Mouse (Mus musculus) erythroid progenitor cell, adult 5-6 weeks (primary cell): Measurements from ENCODE around the gene Cnot9. TPM values are rescaled to one million over a fixed set of nuclear protein-coding genes. Genes with fewer than 3 reads are reported as not detected.
"Not testable (repeated sequence)": the region's sequence is repeated elsewhere in the genome, so short reads cannot be mapped to it uniquely, and the experiment has no call there.

ENCODE experiments used
- ATAC-seq: replicated peaks from 2 replicates; pipeline ENCODE4 v1.8.0; 2016; ENCODE audit warnings: moderate number of reproducible peaks, mild to moderate bottlenecking, moderate TSS enrichment, inconsistent platforms; ENCODE audit not compliant: poor library complexity, low FRiP score, severe bottlenecking
- total RNA-seq, 2 experiments: library from RNA; stranded (forward) in 1 of 2; stranded (reverse) in 1 of 2; fragments of 150-400 nt in 1 of 2; fragments of 186-747, 209-891 nt in 1 of 2; gene quantifications; 2 replicates each; pipeline versions ENCODE4 v1.2.3 to v1.2.4; 2015 to 2017; ENCODE audit warnings: low replicate concordance in 2 of 2

The Cnot9 gene
- total RNA-seq (2015; ENCODE audit: low replicate concordance) (28.5 and 39.6 TPM in 2 replicates), total RNA-seq (2017; ENCODE audit: low replicate concordance) (19.6 and 43.3 TPM in 2 replicates)

DNA sequence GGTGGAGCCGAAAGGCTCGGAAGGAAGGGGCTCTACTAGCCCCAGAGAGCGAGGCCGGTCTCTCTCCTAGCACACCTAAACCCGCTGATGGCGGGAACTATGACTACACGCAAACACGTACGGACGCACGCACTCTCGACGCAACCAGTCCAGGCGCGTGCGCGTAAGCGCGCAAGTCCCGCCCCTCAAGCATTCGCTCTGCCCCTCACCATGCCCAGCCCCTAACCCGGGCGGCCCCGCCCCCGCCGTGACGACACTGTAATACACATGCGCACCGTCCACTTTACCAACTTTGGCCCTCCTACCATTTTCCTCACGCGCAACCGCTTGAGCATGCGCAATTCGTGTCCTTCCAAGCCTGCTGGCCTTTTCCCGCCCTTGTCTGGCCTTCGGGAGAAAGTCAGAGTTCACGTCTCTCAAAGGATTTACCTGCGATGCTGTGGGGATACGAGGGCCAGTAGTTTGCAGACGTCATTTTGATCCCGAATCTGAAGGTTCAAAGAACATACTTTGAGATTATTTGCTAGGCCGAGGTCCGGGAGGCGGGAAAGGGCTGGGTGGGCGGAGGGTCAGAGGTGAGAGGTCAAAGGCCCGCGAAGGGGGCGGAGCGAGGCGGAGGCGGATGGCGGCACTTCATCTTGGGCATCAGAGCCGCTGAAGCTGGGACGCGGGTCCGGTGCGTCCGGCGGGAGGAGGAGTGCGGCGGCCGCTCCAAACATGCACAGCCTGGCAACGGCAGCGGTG is at the start of gene Cnot9:
Gene Cnot9, plus strand, starts transcription at position 338 of the 744 bp plus-strand sequence.
- peak; percentile 91 for ATAC-seq

DNA sequence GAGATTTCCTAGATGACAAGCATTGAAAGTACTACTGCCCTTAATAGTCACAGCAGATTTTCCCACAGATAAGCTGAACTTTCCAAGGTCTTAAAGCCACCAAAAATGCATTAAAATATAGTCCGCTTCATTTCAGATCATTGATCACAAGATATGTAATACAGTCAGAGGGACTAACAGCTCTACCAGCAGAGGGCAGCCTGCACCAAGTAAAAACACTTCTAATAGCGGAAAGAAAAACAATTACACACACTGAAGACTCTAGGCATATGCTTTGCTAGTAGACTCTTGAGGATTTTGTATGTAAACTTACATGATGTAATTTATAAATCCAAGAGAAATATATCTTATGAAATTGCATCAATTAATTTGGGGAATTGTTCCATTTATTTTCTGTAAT is 45.6 kb upstream of the Cnot9 start:
- ATAC-seq: no peak

DNA sequence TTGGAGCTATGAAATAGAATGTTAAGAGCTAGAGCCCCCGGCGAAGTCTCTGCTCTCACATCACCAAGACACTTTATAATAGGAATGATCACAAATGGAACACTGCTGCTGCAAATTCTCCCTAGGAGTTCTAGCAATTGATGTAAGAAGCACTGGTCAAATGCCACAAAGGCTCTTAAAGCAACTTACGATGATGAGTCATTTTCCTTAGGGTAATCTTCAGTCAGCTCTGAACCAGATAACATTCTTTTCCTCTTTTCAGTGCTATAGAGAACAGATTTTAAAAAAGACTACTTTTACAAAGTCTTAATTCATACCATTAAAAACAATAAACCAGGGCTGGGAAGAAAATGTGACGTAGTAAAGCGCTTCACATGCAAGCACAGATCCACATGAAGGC is 20.1 kb upstream of the Cnot9 start:
- ATAC-seq: no peak

DNA sequence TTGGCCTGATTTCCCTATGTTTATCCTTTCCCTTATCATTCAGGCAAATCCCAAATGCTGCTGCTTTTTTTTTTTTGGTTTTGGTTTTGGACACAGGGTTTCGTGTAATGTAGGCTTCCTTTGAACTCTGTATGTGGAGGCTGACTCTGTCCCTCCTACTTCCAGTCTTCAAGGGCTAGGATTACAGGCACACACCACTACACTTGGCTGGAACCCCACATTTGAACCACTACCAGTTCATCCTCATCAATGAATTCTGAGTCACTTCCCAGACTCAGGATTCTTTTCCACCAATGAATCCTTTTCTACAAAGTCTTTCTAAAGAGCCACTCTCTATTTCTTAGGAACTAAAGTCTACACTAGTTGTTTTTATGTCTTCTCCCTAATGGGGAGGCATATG is 4.8 kb upstream of the Cnot9 start:
- no peak for ATAC-seq

DNA sequence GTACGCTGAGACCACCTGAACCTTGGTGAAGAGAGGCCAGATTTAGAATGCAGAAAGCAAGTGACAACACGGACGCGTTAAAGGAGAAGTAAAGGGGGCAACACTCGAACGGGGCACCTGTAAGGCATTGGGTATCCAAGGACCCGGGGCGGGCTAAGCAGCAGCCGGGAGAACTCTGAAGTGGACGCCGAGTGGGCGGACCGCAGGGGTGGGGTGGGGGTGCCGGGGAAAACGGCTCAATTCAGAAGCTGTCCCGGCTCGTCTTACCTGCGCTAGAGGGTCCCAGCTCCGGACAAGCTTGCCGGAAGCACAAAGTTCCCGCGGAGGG is 501 bp upstream of the Cnot9 start:
- ATAC-seq: peak; percentile 36

DNA sequence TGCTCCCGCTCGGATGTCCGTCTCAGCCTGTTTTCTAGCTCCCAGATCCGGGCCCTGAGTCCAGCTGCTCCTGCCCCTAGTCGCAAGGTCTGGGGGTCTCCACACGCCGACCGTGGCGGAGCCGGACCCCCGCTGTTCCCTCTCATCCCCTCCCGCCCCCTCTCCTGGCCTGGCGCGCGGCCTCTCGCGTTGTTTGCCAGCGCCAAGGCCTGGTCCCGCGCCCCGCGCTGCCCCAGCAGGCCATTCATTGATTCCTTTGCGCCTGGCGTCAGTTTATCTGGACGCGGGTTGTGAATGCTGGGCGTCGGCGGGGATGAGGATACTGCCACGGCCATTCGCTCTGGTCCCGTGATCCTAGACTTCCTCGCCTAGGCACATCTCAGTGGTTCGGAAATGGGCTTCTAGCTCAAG is 618 bp downstream of the Cnot9 start:
- peak; percentile 68 for ATAC-seq

DNA sequence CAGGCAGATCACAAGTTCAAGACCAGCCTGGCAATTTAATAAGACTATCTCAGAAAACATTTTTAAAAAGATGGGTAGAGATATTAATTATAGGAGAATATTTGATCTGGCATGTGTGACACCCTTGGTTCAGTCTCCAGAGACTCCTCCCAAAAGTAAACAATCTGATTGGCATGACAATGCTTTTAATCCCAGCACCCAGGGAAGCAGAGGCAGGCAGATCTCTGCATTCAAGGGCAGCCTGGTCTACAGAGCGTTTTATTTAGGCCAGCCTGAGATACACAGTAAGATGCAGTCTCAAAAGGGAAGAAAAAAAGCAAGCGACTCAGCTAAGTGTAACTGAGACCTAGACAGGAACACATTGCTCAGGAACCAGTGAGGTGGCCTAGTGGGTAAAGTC is 1.9 kb downstream of the Cnot9 start:
- ATAC-seq: no peak

DNA sequence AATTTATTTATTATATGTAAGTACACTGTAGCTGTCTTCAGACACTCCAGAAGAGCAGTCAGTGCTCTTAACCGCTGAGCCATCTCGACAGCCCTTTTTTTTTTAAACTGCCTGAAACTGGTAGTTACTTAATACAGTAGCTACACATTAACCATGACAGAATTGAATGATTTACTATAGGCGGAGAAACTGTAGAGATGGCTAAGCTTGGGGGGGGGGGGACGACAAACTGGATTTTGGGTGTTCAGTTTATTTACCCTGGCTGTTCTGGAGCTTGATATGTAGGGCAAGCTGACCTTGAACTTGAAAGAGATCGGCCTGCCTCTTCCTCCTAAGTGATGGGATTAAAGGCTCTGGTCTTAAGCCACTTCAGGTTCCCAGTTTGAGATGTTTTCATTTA is 5.4 kb downstream of the Cnot9 start:
- no peak for ATAC-seq

DNA sequence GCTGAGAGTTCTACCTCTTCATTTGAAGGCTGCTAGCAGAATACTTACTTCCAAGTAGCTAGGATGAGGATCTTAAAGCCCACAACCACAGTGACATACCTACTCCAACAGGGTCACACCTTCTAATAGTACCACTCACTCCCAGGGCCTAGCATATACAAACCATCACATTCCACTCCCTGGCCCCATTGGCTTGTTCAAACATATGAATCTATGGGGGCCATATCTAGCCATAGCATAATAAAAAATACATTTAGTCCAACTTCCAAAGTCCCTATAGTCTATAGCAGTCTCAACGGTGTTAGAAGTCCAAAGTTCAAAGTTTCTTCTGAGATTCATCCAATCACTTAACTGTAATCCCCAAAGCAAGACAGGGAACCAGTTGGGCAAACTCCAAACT is 7.1 kb downstream of the Cnot9 start:
- not testable (repeated sequence) for ATAC-seq

DNA sequence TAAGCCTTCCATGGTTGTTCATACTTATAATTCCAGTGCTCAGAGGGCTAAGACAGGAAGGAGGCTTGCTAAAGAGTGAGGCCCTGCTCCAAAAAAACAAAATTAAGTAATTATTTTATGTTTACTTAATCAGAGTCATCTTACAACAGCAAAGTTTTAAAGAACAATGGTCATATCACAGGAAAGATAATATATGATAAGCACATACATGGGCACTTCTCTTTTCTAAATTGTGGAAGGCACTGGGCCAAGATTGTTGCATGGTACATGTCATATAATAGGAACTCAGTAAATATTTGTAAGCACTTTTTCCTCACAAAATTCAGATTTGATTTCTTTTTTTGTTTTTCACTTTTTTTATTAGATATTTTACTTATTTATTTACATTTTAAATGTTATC is 14.0 kb downstream of the Cnot9 start:
- ATAC-seq: no peak

DNA sequence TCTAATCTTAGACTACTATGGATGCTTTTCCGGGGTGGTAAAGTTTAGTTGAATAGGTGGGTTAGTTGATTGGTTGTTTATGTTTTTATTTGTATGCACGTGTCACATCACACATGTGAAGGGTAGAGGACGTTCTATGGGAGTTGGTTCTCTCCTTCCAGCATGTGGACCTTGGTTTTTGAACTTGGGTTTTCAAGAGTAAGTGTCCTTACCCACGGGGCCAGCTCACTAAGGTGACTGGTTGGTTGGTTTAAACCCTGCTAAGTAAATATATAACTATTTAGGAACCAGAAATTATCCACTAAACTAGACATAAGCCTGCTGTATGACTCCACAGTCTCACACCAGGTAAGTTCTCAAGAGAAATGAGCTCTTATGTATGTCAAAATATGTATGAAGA is 18.9 kb downstream of the Cnot9 start:
- ATAC-seq: no peak

DNA sequence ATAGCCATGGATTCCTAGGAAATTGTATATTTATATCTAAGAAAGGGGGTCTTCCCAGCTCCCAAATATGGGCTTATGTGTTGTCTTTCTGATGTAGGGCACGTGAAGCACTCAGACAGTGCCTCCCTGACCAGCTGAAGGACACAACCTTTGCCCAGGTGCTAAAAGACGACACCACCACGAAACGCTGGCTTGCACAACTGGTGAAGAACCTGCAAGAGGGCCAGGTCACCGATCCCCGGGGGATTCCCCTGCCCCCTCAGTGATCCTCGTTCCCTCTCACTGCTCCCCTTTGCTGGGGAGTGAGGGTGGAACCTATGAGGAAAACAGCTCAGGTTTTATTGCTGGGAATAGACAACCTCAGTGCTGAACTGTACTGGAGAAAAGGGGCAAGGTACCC is 22.7 kb downstream of the Cnot9 start:
- no peak for ATAC-seq

DNA sequence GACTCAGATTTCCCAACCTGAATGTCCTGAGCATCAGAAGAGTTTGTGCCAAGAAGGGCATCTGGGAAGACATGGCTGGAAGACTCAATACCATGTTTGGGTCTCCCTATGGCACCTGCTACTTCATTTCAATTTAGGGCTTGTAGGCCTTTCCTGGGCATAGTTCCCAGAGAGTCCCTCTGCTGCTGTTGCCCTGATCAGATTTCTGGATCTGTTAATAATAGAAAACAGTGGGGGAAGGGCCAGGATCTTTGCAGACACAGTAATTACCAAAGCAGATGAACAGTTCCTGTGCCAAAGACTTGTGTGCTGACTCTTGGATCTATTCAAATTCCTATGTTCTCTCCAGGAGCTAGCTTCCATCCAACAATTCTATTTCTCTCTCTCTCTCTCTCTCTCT is 32.8 kb downstream of the Cnot9 start:
- no peak for ATAC-seq

DNA sequence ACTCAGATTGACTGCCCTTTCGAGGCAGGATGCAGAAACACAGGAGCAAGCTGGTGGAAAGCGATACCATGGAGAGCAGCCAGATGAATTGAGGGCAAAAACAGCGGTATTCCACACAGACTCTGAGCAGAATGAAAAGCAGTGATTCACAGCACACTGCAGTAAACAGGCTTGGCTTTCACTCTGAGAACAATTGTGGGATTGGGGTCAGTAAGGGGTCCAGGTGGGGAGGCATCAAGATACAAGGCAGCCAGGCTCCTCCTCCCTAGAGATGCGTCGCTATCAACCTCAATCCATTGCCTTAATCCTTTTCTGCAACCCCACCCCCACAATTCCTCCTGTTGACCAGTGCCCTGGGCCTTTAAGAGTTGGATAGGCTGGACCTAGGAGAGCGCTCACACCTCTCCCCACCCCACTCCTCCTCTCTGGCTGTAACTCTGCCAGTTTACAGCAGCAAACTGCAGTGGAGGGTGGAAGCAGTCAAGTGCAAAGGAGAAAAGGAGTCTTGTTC is 36.6 kb downstream of the Cnot9 start, which contains the start of gene Plcd4:
Gene Plcd4, plus strand, starts transcription at position 438 of the 511 bp plus-strand sequence.
- no peak for ATAC-seq

DNA sequence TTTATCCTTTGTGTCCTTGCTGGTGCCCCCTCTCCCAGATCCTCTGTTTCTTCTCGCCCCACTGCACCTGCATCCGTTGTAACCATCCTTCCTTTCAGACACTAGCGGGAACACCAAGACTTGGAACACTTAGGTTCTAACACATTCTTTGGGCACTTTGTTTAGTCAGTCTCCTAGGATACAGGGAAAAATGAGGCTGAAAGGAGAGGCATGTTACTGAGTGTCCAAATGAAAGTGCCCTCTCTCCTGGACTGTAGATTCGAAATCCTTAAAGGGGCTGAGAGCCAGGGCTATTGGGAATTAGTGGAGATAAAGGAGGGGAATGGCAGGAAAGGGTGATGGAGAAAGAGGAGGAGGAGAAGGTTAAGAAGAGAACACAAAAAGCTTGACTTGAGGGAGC is 38.3 kb downstream of the Cnot9 start, which contains the start of gene Usp37:
Gene Usp37, minus strand, starts transcription at position 101 of the 400 bp plus-strand sequence.
- no peak for ATAC-seq

DNA sequence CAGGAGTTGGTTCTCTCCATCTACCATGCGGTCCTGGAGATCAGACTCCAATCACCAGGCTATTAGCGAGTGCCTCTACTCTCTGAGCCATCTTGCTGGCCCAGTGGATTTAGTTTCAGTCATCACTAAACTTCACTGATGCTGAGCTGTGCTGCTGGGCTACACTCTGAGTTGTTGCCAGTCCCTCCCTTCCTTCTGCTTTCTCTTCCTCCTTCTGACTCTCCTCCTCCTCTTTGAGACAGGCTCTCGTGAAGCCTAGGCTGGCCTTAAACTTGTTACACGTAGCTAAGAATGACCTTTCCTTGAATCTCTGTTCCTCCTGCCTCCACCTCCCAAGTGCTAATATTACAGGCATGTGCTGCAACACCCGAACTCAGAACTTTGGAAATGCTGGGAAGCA is 53.2 kb downstream of the Cnot9 start:
- ATAC-seq: no peak

DNA sequence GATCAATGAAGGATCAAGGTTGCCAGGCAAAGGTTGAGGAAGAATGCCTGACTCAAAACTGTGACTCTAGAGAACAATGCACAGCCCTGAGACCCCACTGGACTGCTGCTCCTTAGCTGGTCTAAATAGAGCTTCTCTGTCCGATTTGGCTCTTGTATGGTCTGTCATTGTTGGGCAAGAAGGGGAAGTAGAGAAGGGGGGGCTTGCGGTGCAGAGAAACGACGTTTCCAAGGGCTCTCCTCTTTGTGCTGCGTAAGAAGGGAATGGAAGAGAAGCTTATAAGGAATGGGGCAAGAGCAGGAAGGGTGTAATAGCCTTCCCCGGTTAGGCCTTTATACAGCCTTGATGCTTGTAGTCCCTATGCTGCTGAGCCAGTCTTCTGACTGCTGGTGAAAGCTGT is 60.0 kb downstream of the Cnot9 start:
- no peak for ATAC-seq

DNA sequence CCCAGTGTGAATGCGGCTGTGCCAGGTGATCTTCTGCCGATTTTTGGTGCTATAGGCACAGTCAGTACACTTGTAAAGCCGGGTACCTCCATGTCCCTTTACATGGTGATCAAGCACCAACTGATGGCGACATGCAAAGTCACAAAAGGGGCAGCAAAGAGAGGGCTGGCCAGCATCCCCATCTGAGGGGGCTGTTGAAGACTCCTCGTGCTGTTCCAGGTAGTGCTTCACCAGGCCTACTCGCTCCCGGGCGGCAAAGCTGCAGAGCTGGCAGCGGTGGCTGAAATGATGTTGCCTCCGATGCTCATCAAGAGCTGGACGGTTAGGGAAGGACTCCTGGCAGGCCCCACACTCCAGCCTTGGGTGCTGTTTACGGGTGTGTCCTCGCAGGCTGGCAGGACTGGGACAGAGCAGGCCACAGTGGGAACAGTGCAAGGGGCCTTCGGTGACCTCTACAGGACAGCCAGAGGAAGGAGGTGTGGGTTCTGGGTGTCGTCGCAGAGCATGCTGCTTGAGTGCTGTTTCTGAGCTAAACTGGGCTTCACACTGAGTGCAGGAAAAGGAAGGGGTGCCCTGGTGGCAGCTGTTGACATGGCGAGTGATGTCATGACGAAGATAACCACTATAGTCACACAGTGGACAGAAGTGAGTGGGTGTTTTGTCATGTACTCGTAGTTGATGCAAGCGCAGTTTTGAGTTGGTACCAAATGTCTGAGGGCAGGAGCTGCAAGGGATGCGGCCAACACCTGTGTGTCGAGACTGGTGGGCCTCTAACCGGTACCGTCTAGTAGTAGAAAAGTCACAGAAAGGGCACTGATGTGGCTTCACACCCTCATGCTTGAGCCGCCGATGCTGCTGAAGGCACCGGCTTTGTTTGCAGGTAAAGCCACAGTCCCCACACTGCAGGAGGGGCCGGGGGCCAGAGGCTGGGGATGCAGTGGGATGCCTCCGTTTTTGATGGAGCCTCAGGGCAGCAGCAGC is 64.2 kb downstream of the Cnot9 start:
- no peak for ATAC-seq
